Mouse (Mus musculus): ENCODE measurements around the gene Herc1.

DNA sequence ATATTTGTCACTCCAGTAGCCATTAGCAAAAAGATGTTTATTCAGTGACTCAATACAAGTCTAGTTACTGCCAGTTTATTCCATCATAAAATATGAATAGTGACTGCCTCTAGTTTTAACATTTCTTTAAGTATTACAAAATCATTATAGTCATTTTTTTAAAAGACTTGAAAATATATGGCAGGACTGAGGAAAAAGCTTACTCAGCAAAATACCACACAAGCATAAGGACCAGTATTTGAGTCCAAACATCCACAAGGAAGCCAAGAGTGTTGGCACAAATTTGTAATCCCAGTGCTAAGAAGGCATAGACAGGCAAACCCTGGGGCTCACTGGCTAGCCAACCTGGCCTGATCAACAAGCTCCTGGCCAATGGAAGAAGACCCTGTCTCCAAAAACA, 143.7 kb downstream of the Herc1 start:
- TF ChIP-seq CTCF (IDR thresholded peaks at IDR 0.05) (no peak), EP300 (IDR thresholded peaks at IDR 0.05) (no peak)

All from lung, postnatal 0 days (tissue).